In genomic region chr19:43615571-43616414, GRCm38 (mm10) we compare ENCODE assay signal across 9 mouse cellular contexts. TPM values are rescaled to one million over a fixed set of nuclear protein-coding genes. Genes with fewer than 3 reads are reported as not detected.
DNase-seq lines count a peak whose midpoint lies in the region; ATAC-seq and TF ChIP-seq lines count a peak whose summit lies in the region.
"Had no signal": no experiment of that assay in that cellular context is flagged by ENCODE, and none has a peak within 500 bp of the region (broad histone marks: within the 10 kb centered on the region; RNA-seq: fewer than 3 reads in every experiment).

No protein-coding gene starts in this region.

- no peak overlapping the region for H3K9ac ChIP-seq in kidney, embryonic 15.5 days
- H3K9ac ChIP-seq in embryonic facial prominence, embryonic 14.5 days (ENCODE audit: low read depth, low read length): peak overlapping the region; percentile 45; the same call in 1 of the 2 replicates
- peak overlapping the region; percentile 62 for H3K9ac ChIP-seq in intestine, embryonic 15.5 days
- H3K9ac ChIP-seq in neural tube, embryonic 12.5 days: no peak overlapping the region

- peak overlapping the region; percentile 32 for H3K4me2 ChIP-seq in kidney, embryonic 15.5 days
- H3K4me2 ChIP-seq in embryonic facial prominence, embryonic 14.5 days (ENCODE audit: low read depth, low read length): peak overlapping the region; percentile 50
- peak overlapping the region; percentile 85 for H3K4me2 ChIP-seq in intestine, embryonic 15.5 days (replicated peaks)
- peak overlapping the region; percentile 59 for H3K4me2 ChIP-seq in neural tube, embryonic 12.5 days (replicated peaks)

- H3K9me3 ChIP-seq in kidney, embryonic 15.5 days (replicated peaks): no peaks in the 10 kb centered on the region
- no peaks in the 10 kb centered on the region for H3K9me3 ChIP-seq in embryonic facial prominence, embryonic 14.5 days (ENCODE audit: control insufficient read depth, low read length)
- no peaks in the 10 kb centered on the region for H3K9me3 ChIP-seq in intestine, embryonic 15.5 days
- H3K9me3 ChIP-seq in neural tube, embryonic 12.5 days: no peaks in the 10 kb centered on the region

- WGBS in kidney, embryonic 15.5 days: under 1% methylated on average over 33 of the region's 34 CpGs
- WGBS in embryonic facial prominence, embryonic 14.5 days: 2% methylated on average over 24 of the region's 34 CpGs
- under 1% methylated on average over 28 of the region's 34 CpGs for WGBS in intestine, embryonic 15.5 days
- WGBS in neural tube, embryonic 12.5 days: 2% methylated on average over 34 of the region's 34 CpGs

- peaks cover 100% of the 10 kb centered on the region for H3K27me3 ChIP-seq in kidney, embryonic 15.5 days
- H3K27me3 ChIP-seq in embryonic facial prominence, embryonic 14.5 days (replicated peaks; ENCODE audit: control insufficient read depth, insufficient read depth, low read length): peaks cover 99% of the 10 kb centered on the region
- H3K27me3 ChIP-seq in intestine, embryonic 15.5 days (replicated peaks): peaks cover 44% of the 10 kb centered on the region
- peaks cover 98% of the 10 kb centered on the region for H3K27me3 ChIP-seq in neural tube, embryonic 12.5 days (replicated peaks)

- DNase-seq in kidney, adult 8-10 months: no peak
- no peak for DNase-seq in embryonic facial prominence, embryonic 14.5 days (ENCODE audit: low spot score)
- no peak for DNase-seq in layer of hippocampus, postnatal 10 days (ENCODE audit: low spot score in 2 of 2)
- DNase-seq in layer of hippocampus, adult 2 months (ENCODE audit: low spot score in 2 of 2): no peak

- TF ChIP-seq CTCF in layer of hippocampus, adult 2 months (conservative IDR thresholded peaks at IDR 0.05): no peak

- ATAC-seq in kidney, embryonic 15.5 days (replicated peaks; ENCODE audit: low FRiP score): no peak
- ATAC-seq in embryonic facial prominence, embryonic 14.5 days (ENCODE audit: low read depth): no peak
- ATAC-seq in intestine, embryonic 15.5 days: no peak
- ATAC-seq in neural tube, embryonic 12.5 days (ENCODE audit: low FRiP score, low read depth): peak; percentile 21
- ATAC-seq in activated CD4-positive, CD25-positive, alpha-beta regulatory T cell, adult 4 months: no peak

- H3K4me1 ChIP-seq in kidney, embryonic 15.5 days: peaks cover 33% of the 10 kb centered on the region
- H3K4me1 ChIP-seq in embryonic facial prominence, embryonic 14.5 days (ENCODE audit: control insufficient read depth, insufficient read depth, low read length): 0 out of 2 replicates have a peak, but pooled peaks cover 3% of the 10 kb centered on the region
- H3K4me1 ChIP-seq in intestine, embryonic 15.5 days (replicated peaks): peaks cover 27% of the 10 kb centered on the region
- H3K4me1 ChIP-seq in neural tube, embryonic 12.5 days: peaks cover 39% of the 10 kb centered on the region

- H3K36me3 ChIP-seq in kidney, embryonic 15.5 days: no peaks in the 10 kb centered on the region
- no peaks in the 10 kb centered on the region for H3K36me3 ChIP-seq in embryonic facial prominence, embryonic 14.5 days (ENCODE audit: control insufficient read depth, insufficient read depth, low read length)
- no peaks in the 10 kb centered on the region for H3K36me3 ChIP-seq in intestine, embryonic 15.5 days
- H3K36me3 ChIP-seq in neural tube, embryonic 12.5 days: no peaks in the 10 kb centered on the region

- H3K27ac ChIP-seq in kidney, embryonic 15.5 days: no peak overlapping the region
- no peak overlapping the region for H3K27ac ChIP-seq in embryonic facial prominence, embryonic 14.5 days (replicated peaks; ENCODE audit: low read depth, low read length)
- peak overlapping the region; percentile 68 for H3K27ac ChIP-seq in intestine, embryonic 15.5 days
- no peak overlapping the region for H3K27ac ChIP-seq in neural tube, embryonic 12.5 days
- no peak overlapping the region for H3K27ac ChIP-seq in layer of hippocampus, adult 2 months

- H3K4me3 ChIP-seq in kidney, embryonic 15.5 days (replicated peaks): peak overlapping the region; percentile 24
- peak overlapping the region; percentile 31 for H3K4me3 ChIP-seq in embryonic facial prominence, embryonic 14.5 days (ENCODE audit: low read depth, low read length)
- peak overlapping the region; percentile 52 for H3K4me3 ChIP-seq in intestine, embryonic 15.5 days (replicated peaks)
- peak overlapping the region; percentile 27 for H3K4me3 ChIP-seq in neural tube, embryonic 12.5 days
- no peak overlapping the region for H3K4me3 ChIP-seq in layer of hippocampus, adult 2 months

RNA-seq across cellular contexts. Expression of gene Nkx2-3, which starts 3.7 kb away (rescaled TPM):
- polyA plus RNA-seq in kidney, embryonic 15.5 days (2015; fragmentation: Nextera tagmentation; extraction: Ambion mirVana): 0.26 and 0.48 TPM in 2 replicates
- polyA plus RNA-seq in embryonic facial prominence, embryonic 14.5 days (2014; fragmentation: Nextera tagmentation; extraction: Ambion mirVana): 2.0 and 2.4 TPM in 2 replicates
- polyA plus RNA-seq in intestine, embryonic 15.5 days (2015; fragmentation: Nextera tagmentation; extraction: Ambion mirVana): 80.9 and 88.1 TPM in 2 replicates
- not detected in 2 replicates for polyA plus RNA-seq in neural tube, embryonic 12.5 days (2016; fragmentation: Nextera tagmentation; extraction: Ambion mirVana)
- not detected for polyA plus RNA-seq in activated CD4-positive, CD25-positive, alpha-beta regulatory T cell, adult 4 months (2017; shearing (Covaris generic))
- not detected for total RNA-seq in layer of hippocampus, postnatal 10 days (2021)
- not detected for total RNA-seq in layer of hippocampus, adult 2 months (2021)
- total RNA-seq: left cerebral cortex, postnatal 25 days had no signal

RNA-seq across cellular contexts. Expression of gene Slc25a28, which starts 58.9 kb away (rescaled TPM):
- 13.7 and 14.3 TPM in 2 replicates for polyA plus RNA-seq in kidney, embryonic 15.5 days (2015; fragmentation: Nextera tagmentation; extraction: Ambion mirVana)
- polyA plus RNA-seq in embryonic facial prominence, embryonic 14.5 days (2014; fragmentation: Nextera tagmentation; extraction: Ambion mirVana): 12.1 and 14.2 TPM in 2 replicates
- polyA plus RNA-seq in intestine, embryonic 15.5 days (2015; fragmentation: Nextera tagmentation; extraction: Ambion mirVana): 19.1 and 19.9 TPM in 2 replicates
- polyA plus RNA-seq in neural tube, embryonic 12.5 days (2016; fragmentation: Nextera tagmentation; extraction: Ambion mirVana): 15.7 and 17.4 TPM in 2 replicates
- polyA plus RNA-seq in activated CD4-positive, CD25-positive, alpha-beta regulatory T cell, adult 4 months (2017; shearing (Covaris generic)): 10 to 100 TPM in 1 of 2 experiments, 1 to 10 TPM in 1; 8.3 to 10.8 TPM
- total RNA-seq in layer of hippocampus, postnatal 10 days (2021): 10 to 100 TPM; 36.2 to 40.2 TPM
- total RNA-seq in layer of hippocampus, adult 2 months (2021): 10 to 100 TPM; 44.3 to 45.2 TPM

Comparison
In these comparisons a context has a peak if more than half of its experiments do, and no peak if none do; other contexts are left out.
1. H3K4me2 ChIP-seq: peak in every context shown above with its lines; median percentile 85 in intestine, embryonic 15.5 days; 59 in neural tube, embryonic 12.5 days; 50 in embryonic facial prominence, embryonic 14.5 days; 32 in kidney, embryonic 15.5 days.
2. H3K9ac ChIP-seq: peak in embryonic facial prominence, embryonic 14.5 days (single experiment) and intestine, embryonic 15.5 days (single experiment); none in kidney, embryonic 15.5 days (single experiment) and neural tube, embryonic 12.5 days (single experiment).
3. RNA of gene Nkx2-3, which starts 3.7 kb away (polyA plus RNA-seq): 80.9 to 88.1 TPM in intestine, embryonic 15.5 days; 2.0 to 2.4 TPM in embryonic facial prominence, embryonic 14.5 days, 0.26 to 0.48 TPM in kidney, embryonic 15.5 days, not detected in neural tube, embryonic 12.5 days and not detected in activated CD4-positive, CD25-positive, alpha-beta regulatory T cell, adult 4 months; every median in the first group is over 10 times any median in the second.